Mouse (Mus musculus) spleen, postnatal 0 days (tissue): ENCODE data around the gene Treml1. TPM values are rescaled to one million over a fixed set of nuclear protein-coding genes. Genes with fewer than 3 reads are reported as not detected.

Source experiments
- polyA plus RNA-seq: library from polyadenylated mRNA; unstranded; fragments of >200 nt; fragmentation: Nextera tagmentation; extraction: Ambion mirVana; gene quantifications from 2 replicates; pipeline ENCODE4 v1.2.1, GENCODE M21; 2015

Treml1 gene
- 8.6 and 9.7 TPM in 2 replicates for polyA plus RNA-seq

DNA sequence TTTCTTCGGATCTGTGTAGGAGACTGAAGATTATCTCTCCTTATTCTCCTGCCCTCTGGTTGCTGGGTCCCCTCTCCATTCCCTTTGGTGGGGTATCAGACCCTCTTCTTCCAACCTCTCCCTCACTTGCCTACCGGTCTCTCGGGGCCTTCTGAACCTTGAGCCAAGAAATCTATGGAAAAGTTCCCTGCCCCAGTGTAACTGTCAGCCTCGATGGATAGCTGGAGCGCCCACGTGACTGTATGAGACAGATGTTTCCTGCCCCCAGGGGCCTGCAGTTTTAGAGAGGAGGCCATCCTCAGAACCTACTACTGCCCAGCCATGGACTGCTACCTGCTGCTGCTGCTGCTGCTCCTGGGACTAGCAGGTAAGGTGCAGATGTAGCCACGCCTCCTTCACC lies at the start of gene Treml1:
Gene Treml1, plus strand, starts transcription at position 301 of the 400 bp plus-strand sequence.

GRCm38 (mm10) chr17:48315905-48316579 lies 43.7 kb upstream of the Treml1 start, which contains the start of gene B430306N03Rik:
B430306N03Rik (plus strand) TSS chr17:48316141.

GRCm38 (mm10) chr17:48346231-48346630 lies 13.5 kb upstream of the Treml1 start, which contains the start of gene Trem2:
Trem2 (plus strand) TSS chr17:48346401.

GRCm38 (mm10) chr17:48409380-48410298 lies 49.9 kb downstream of the Treml1 start, which contains the start of the genes Nfya and Oard1:
Nfya (minus strand) TSS chr17:48409906.
Oard1 (plus strand) TSS chr17:48410014.

Other genes with a start within 250 kb of the Treml1 start
- 5.0 and 7.0 TPM in 2 replicates for gene 9830107B12Rik, start 213.6 kb upstream of the Treml1 start, polyA plus RNA-seq
- 7.2 and 11.1 TPM in 2 replicates for gene A530064D06Rik, start 192.6 kb upstream of the Treml1 start, polyA plus RNA-seq
- gene Trem1, start 127.1 kb upstream of the Treml1 start, polyA plus RNA-seq: 4.7 and 5.3 TPM in 2 replicates
- 28.7 and 40.9 TPM in 2 replicates for gene Trem3, start 112.1 kb upstream of the Treml1 start, polyA plus RNA-seq
- gene Treml4, start 95.6 kb upstream of the Treml1 start, polyA plus RNA-seq: 10.8 and 15.1 TPM in 2 replicates
- 5.8 and 7.1 TPM in 2 replicates for gene Treml2, start 60.4 kb upstream of the Treml1 start, polyA plus RNA-seq
- 10.2 and 14.2 TPM in 2 replicates for gene B430306N03Rik, start 43.8 kb upstream of the Treml1 start, polyA plus RNA-seq
- gene Trem2, start 13.5 kb upstream of the Treml1 start, polyA plus RNA-seq: 1.9 and 3.6 TPM in 2 replicates
- gene Nfya, start 50.0 kb downstream of the Treml1 start, polyA plus RNA-seq: 9.0 and 9.8 TPM in 2 replicates
- gene Oard1, start 50.1 kb downstream of the Treml1 start, polyA plus RNA-seq: 58.7 and 63.8 TPM in 2 replicates
- 0.50 and 0.55 TPM in 2 replicates for gene Apobec2, start 73.0 kb downstream of the Treml1 start, polyA plus RNA-seq
- 153 and 156 TPM in 2 replicates for gene Tspo2, start 91.6 kb downstream of the Treml1 start, polyA plus RNA-seq
- gene Unc5cl, start 95.0 kb downstream of the Treml1 start, polyA plus RNA-seq: 2.2 and 2.3 TPM in 2 replicates